Mouse (Mus musculus) heart, postnatal 36 days (tissue): ENCODE data around the gene Eri3. TPM values are rescaled to one million over a fixed set of nuclear protein-coding genes. Genes with fewer than 3 reads are reported as not detected.

Experiments used
- DNase-seq, 2 experiments: peaks; one replicate each; pipeline ENCODE4 v3.0.0; 2021 to 2022
- intact Hi-C: fragments of 180-260 bp; cut with DNase I; formaldehyde crosslinking; loops from one replicate; pipeline ENCODE4 v1.15.1; 2025
- microRNA-seq, 2 experiments: library from miRNA; unstranded; fragments of <30 nt; microRNA quantifications; one replicate each; pipeline ENCODE4 v1.2.0; 2021; ENCODE audit warnings: borderline number of aligned reads in 2 of 2
- total RNA-seq, 2 experiments: library from RNA; stranded (reverse); gene quantifications; 2 replicates each; pipeline ENCODE4 v1.2.3; 2021

The Eri3 gene
- total RNA-seq, 2 experiments from 2014 or later, result 89.9 to 91.4 TPM

- intact Hi-C loops, result loop anchor here (10.0 kb wide), 3 partner anchors 66 to 376 kb away; no protein-coding TSS in a partner anchor
- no peak for DNase-seq
Measured at GRCm38 (mm10) chr4:117708780-117709550, 158.8 kb downstream of the Eri3 start.

GRCm38 (mm10) chr4:117712314-117712713 is 162.1 kb downstream of the Eri3 start:
- intact Hi-C loops, result no loop called here
- DNase-seq, result no peak

- intact Hi-C loops, result no loop called here
- no peak for DNase-seq
Measured at GRCm38 (mm10) chr4:117713303-117714098, 163.3 kb downstream of the Eri3 start.

Small RNA genes lying within 50 kb of the gene (microRNA-seq; reads per million reads assigned to microRNA genes)
- 0 reads per million in 2 experiments for gene Gm25559

Other genes with a start within 250 kb of the Eri3 start
- gene Rnf220, start 53.3 kb upstream of the Eri3 start, total RNA-seq, result 10 to 100 TPM; 33.7 to 36.0 TPM
- gene Dmap1, start 131.9 kb downstream of the Eri3 start, total RNA-seq, result 10 to 100 TPM; 18.2 to 20.3 TPM
- gene Gm12845, start 174.0 kb downstream of the Eri3 start, total RNA-seq, result not detected
- gene Klf17, start 215.3 kb downstream of the Eri3 start, total RNA-seq, result not detected